Mouse (Mus musculus): ENCODE results near the gene Pdpn. TPM values are rescaled to one million over a fixed set of nuclear protein-coding genes. Genes with fewer than 3 reads are reported as not detected.
"Not testable (repeated sequence)": the region's sequence is repeated elsewhere in the genome, so short reads cannot be mapped to it uniquely, and the experiment has no call there.

Gene Pdpn
- polyA plus RNA-seq (2016; fragmentation: Nextera tagmentation; extraction: Ambion mirVana): 83.2 and 89.1 TPM in 2 replicates

GRCm38 (mm10) chr4:143299325-143300070, at the start of gene Pdpn:
Gene Pdpn (minus strand): TSS chr4:143299564.
- Histone ChIP-seq H3K4me2 (replicated peaks) (peak within 1 kb of the TSS; percentile 62), H3K4me1 (peaks cover 54% of the 10 kb centered on the region), H3K36me3 (no peaks in the 10 kb centered on the region), H3K4me3 (peak within 1 kb of the TSS; percentile 46), H3K9ac (peak within 1 kb of the TSS; percentile 58), H3K27me3 (no peaks in the 10 kb centered on the region), H3K9me3 (replicated peaks) (no peaks in the 10 kb centered on the region), H3K27ac (peak within 1 kb of the TSS; percentile 57; the same call in 1 of the 2 replicates)
- peak; percentile 47 for ATAC-seq (ENCODE audit: low FRiP score)
- under 1% methylated on average over 31 of the region's 31 CpGs for WGBS

GRCm38 (mm10) chr4:143348678-143349077, 49.3 kb upstream of the Pdpn start:
- ATAC-seq (ENCODE audit: low FRiP score): no peak
- Histone ChIP-seq H3K4me1 (peaks cover 18% of the 10 kb centered on the region), H3K4me3 (no peak overlapping the region), H3K4me2 (replicated peaks) (no peak overlapping the region), H3K9ac (no peak overlapping the region), H3K36me3 (no peaks in the 10 kb centered on the region), H3K9me3 (replicated peaks) (no peaks in the 10 kb centered on the region; the same call in 1 of the 2 replicates), H3K27me3 (peaks cover 54% of the 10 kb centered on the region), H3K27ac (no peak overlapping the region)
- WGBS: 21% methylated on average over 5 of the region's 5 CpGs

- not testable (repeated sequence) for H3K9ac ChIP-seq; H3K4me2 ChIP-seq (replicated peaks); H3K36me3 ChIP-seq; H3K27ac ChIP-seq; H3K4me3 ChIP-seq; H3K9me3 ChIP-seq (replicated peaks); ATAC-seq (ENCODE audit: low FRiP score)
- peaks cover 32% of the 10 kb centered on the region for H3K27me3 ChIP-seq
- H3K4me1 ChIP-seq: peaks cover 15% of the 10 kb centered on the region
- 80% methylated on average over 5 of the region's 5 CpGs for WGBS
Measured at GRCm38 (mm10) chr4:143345491-143345890, 46.1 kb upstream of the Pdpn start.

GRCm38 (mm10) chr4:143341470-143341869, 42.1 kb upstream of the Pdpn start:
- Histone ChIP-seq H3K27me3 (peaks cover 3% of the 10 kb centered on the region; the same call in 1 of the 2 replicates), H3K4me1 (no peaks in the 10 kb centered on the region), H3K9ac (no peak overlapping the region), H3K9me3 (replicated peaks) (no peaks in the 10 kb centered on the region; the same call in 1 of the 2 replicates), H3K27ac (no peak overlapping the region), H3K36me3 (no peaks in the 10 kb centered on the region), H3K4me3 (no peak overlapping the region), H3K4me2 (replicated peaks) (no peak overlapping the region)
- 84% methylated on average over 7 of the region's 7 CpGs for WGBS
- ATAC-seq (ENCODE audit: low FRiP score): no peak

GRCm38 (mm10) chr4:143339808-143340207, 40.4 kb upstream of the Pdpn start:
- no peak for ATAC-seq (ENCODE audit: low FRiP score)
- H3K4me3 ChIP-seq: no peak overlapping the region
- H3K27me3 ChIP-seq: peaks cover 3% of the 10 kb centered on the region; the same call in 1 of the 2 replicates
- 76% methylated on average over 13 of the region's 13 CpGs for WGBS
- no peak overlapping the region for H3K9ac ChIP-seq
- no peaks in the 10 kb centered on the region for H3K4me1 ChIP-seq
- H3K27ac ChIP-seq: no peak overlapping the region
- H3K4me2 ChIP-seq (replicated peaks): no peak overlapping the region
- no peaks in the 10 kb centered on the region for H3K36me3 ChIP-seq
- no peaks in the 10 kb centered on the region; the same call in 1 of the 2 replicates for H3K9me3 ChIP-seq (replicated peaks)

GRCm38 (mm10) chr4:143336096-143336495, 36.7 kb upstream of the Pdpn start:
- Histone ChIP-seq H3K27ac (no peak overlapping the region), H3K4me3 (no peak overlapping the region), H3K27me3 (no peaks in the 10 kb centered on the region), H3K9ac (no peak overlapping the region), H3K9me3 (replicated peaks) (0 out of 2 replicates have a peak, but pooled peaks cover 7% of the 10 kb centered on the region), H3K4me1 (no peaks in the 10 kb centered on the region), H3K4me2 (replicated peaks) (no peak overlapping the region), H3K36me3 (no peaks in the 10 kb centered on the region)
- 55% methylated on average over 2 of the region's 2 CpGs for WGBS
- ATAC-seq (ENCODE audit: low FRiP score): no peak

GRCm38 (mm10) chr4:143334995-143335394, 35.6 kb upstream of the Pdpn start:
- Histone ChIP-seq H3K4me2 (replicated peaks) (no peak overlapping the region), H3K27me3 (no peaks in the 10 kb centered on the region), H3K27ac (no peak overlapping the region), H3K4me3 (no peak overlapping the region), H3K9me3 (replicated peaks) (0 out of 2 replicates have a peak, but pooled peaks cover 7% of the 10 kb centered on the region), H3K36me3 (no peaks in the 10 kb centered on the region), H3K4me1 (no peaks in the 10 kb centered on the region), H3K9ac (no peak overlapping the region)
- ATAC-seq (ENCODE audit: low FRiP score): no peak
- 88% methylated on average over 17 of the region's 17 CpGs for WGBS

- no peak overlapping the region for H3K27ac ChIP-seq
Measured at GRCm38 (mm10) chr4:143334145-143334544, 34.8 kb upstream of the Pdpn start.

GRCm38 (mm10) chr4:143331787-143332186, 32.4 kb upstream of the Pdpn start:
- no peaks in the 10 kb centered on the region for H3K36me3 ChIP-seq
- no peak for ATAC-seq (ENCODE audit: low FRiP score)
- 0 out of 2 replicates have a peak, but pooled peaks cover 7% of the 10 kb centered on the region for H3K9me3 ChIP-seq (replicated peaks)
- no peak overlapping the region for H3K9ac ChIP-seq
- no peaks in the 10 kb centered on the region for H3K4me1 ChIP-seq
- no peak overlapping the region for H3K27ac ChIP-seq
- H3K4me3 ChIP-seq: no peak overlapping the region
- 90% methylated on average over 1 of the region's 1 CpGs for WGBS
- H3K4me2 ChIP-seq (replicated peaks): no peak overlapping the region
- no peaks in the 10 kb centered on the region for H3K27me3 ChIP-seq

More at GRCm38 (mm10) chr4:143334145-143334544, 34.8 kb upstream of the Pdpn start:
- no peaks in the 10 kb centered on the region for H3K36me3 ChIP-seq
- no peak overlapping the region for H3K4me3 ChIP-seq
- no peaks in the 10 kb centered on the region for H3K4me1 ChIP-seq
- H3K9me3 ChIP-seq (replicated peaks): 0 out of 2 replicates have a peak, but pooled peaks cover 7% of the 10 kb centered on the region
- no peak for ATAC-seq (ENCODE audit: low FRiP score)
- WGBS: 47% methylated on average over 5 of the region's 5 CpGs
- H3K4me2 ChIP-seq (replicated peaks): no peak overlapping the region
- H3K27me3 ChIP-seq: no peaks in the 10 kb centered on the region
- no peak overlapping the region for H3K9ac ChIP-seq

GRCm38 (mm10) chr4:143330566-143330965, 31.2 kb upstream of the Pdpn start:
- Histone ChIP-seq H3K27ac (0 out of 2 replicates have a peak overlapping the region, but pooled peaks have one; percentile 13), H3K36me3 (no peaks in the 10 kb centered on the region), H3K4me1 (no peaks in the 10 kb centered on the region), H3K9ac (no peak overlapping the region), H3K4me3 (no peak overlapping the region), H3K9me3 (replicated peaks) (0 out of 2 replicates have a peak, but pooled peaks cover 7% of the 10 kb centered on the region), H3K27me3 (no peaks in the 10 kb centered on the region), H3K4me2 (replicated peaks) (no peak overlapping the region)
- ATAC-seq (ENCODE audit: low FRiP score): no peak
- WGBS: 43% methylated on average over 9 of the region's 9 CpGs

- WGBS: 3% methylated on average over 10 of the region's 10 CpGs
- Histone ChIP-seq H3K4me1 (peaks cover 6% of the 10 kb centered on the region; the same call in 1 of the 2 replicates), H3K4me3 (peak overlapping the region; percentile 25), H3K36me3 (no peaks in the 10 kb centered on the region), H3K4me2 (replicated peaks) (peak overlapping the region; percentile 54), H3K27ac (peak overlapping the region; percentile 58; the same call in 1 of the 2 replicates), H3K27me3 (no peaks in the 10 kb centered on the region), H3K9me3 (replicated peaks) (no peaks in the 10 kb centered on the region), H3K9ac (peak overlapping the region; percentile 20; the same call in 1 of the 2 replicates)
- peak; percentile 55; the same call in 1 of the 2 replicates for ATAC-seq (ENCODE audit: low FRiP score)
Measured at GRCm38 (mm10) chr4:143325625-143325941, 26.2 kb upstream of the Pdpn start.

- H3K4me1 ChIP-seq: peaks cover 6% of the 10 kb centered on the region; the same call in 1 of the 2 replicates
- ATAC-seq (ENCODE audit: low FRiP score): peak; percentile 49
- peak overlapping the region; percentile 25 for H3K4me3 ChIP-seq
- no peaks in the 10 kb centered on the region for H3K9me3 ChIP-seq (replicated peaks)
- H3K4me2 ChIP-seq (replicated peaks): peak overlapping the region; percentile 54
- H3K9ac ChIP-seq: peak overlapping the region; percentile 20; the same call in 1 of the 2 replicates
- H3K27ac ChIP-seq: peak overlapping the region; percentile 58; the same call in 1 of the 2 replicates
- 19% methylated on average over 15 of the region's 15 CpGs for WGBS
- H3K27me3 ChIP-seq: no peaks in the 10 kb centered on the region
- H3K36me3 ChIP-seq: no peaks in the 10 kb centered on the region
Measured at GRCm38 (mm10) chr4:143324925-143325624, 25.7 kb upstream of the Pdpn start.
